ENCODE assay signal across 12 mouse cellular contexts in the genomic region with DNA sequence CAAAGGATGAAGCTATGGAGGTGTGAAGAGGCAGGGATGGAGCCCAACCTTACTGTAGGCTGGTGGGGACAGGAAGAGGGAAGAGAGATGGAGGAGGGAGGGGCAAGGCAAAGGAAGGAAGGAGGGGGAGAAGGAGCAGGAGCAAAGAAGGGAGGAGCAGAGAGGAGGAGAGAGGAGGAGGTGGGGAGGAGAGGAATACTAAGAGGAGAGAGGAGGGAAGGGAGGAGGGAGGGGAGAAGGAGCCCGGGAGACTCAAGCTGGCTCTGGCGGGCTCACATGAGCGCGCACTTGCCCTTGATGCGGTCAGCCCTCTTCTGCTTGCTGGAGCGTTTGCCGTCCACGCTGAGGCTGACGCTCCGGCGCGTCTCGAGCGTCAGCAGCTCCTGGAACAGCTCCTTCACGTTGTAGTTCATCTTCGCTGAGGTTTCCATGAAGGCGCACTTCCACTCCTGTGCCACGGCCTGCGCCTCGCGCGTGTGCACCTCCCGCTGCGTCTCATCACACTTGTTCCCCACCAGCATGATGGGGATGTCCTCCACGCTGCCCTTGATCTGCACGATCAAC. TPM values are rescaled to one million over a fixed set of nuclear protein-coding genes. Genes with fewer than 3 reads are reported as not detected.
A peak's percentile ranks its signal among the peaks of the same experiment; 100 is the strongest.
DNase-seq lines count a peak whose midpoint lies in the region; ATAC-seq and TF ChIP-seq lines count a peak whose summit lies in the region.
"Had no signal": no experiment of that assay in that cellular context is flagged by ENCODE, and none has a peak within 500 bp of the region (broad histone marks: within the 10 kb centered on the region; RNA-seq: fewer than 3 reads in every experiment).

No protein-coding gene starts in this region.

- no peaks in the 10 kb centered on the region for H3K36me3 ChIP-seq in heart, embryonic 12.5 days
- H3K36me3 ChIP-seq in hindbrain, embryonic 15.5 days: no peaks in the 10 kb centered on the region
- no peaks in the 10 kb centered on the region for H3K36me3 ChIP-seq in lung, postnatal 0 days (ENCODE audit: insufficient read depth, low read length)

- TF ChIP-seq EP300 in lung, postnatal 0 days (IDR thresholded peaks at IDR 0.05): no peak

- peaks cover 10% of the 10 kb centered on the region for H3K4me1 ChIP-seq in heart, embryonic 12.5 days (replicated peaks)
- H3K4me1 ChIP-seq in hindbrain, embryonic 15.5 days (replicated peaks): peaks cover 40% of the 10 kb centered on the region
- no peaks in the 10 kb centered on the region for H3K4me1 ChIP-seq in lung, postnatal 0 days (ENCODE audit: insufficient read depth, low read depth, low read length)

- H3K27ac ChIP-seq in heart, embryonic 12.5 days (ENCODE audit: poor library complexity, severe bottlenecking): no peak overlapping the region
- H3K27ac ChIP-seq in hindbrain, embryonic 15.5 days (replicated peaks): 0 out of 2 replicates have a peak overlapping the region, but pooled peaks have one; percentile 13
- no peak overlapping the region for H3K27ac ChIP-seq in lung, postnatal 0 days (ENCODE audit: low read length)

- TF ChIP-seq CTCF in lung, postnatal 0 days (IDR thresholded peaks at IDR 0.05): no peak

- H3K27me3 ChIP-seq in heart, embryonic 12.5 days (replicated peaks): peaks cover 57% of the 10 kb centered on the region
- H3K27me3 ChIP-seq in hindbrain, embryonic 15.5 days: no peaks in the 10 kb centered on the region
- H3K27me3 ChIP-seq in lung, postnatal 0 days (replicated peaks; ENCODE audit: insufficient read depth, low read length): peaks cover 3% of the 10 kb centered on the region; the same call in 1 of the 2 replicates

- no peak overlapping the region for H3K9ac ChIP-seq in heart, embryonic 12.5 days
- H3K9ac ChIP-seq in hindbrain, embryonic 15.5 days: no peak overlapping the region
- H3K9ac ChIP-seq in lung, postnatal 0 days (replicated peaks; ENCODE audit: low read depth): no peak overlapping the region

- H3K4me3 ChIP-seq in heart, embryonic 12.5 days: no peak overlapping the region
- 0 out of 2 replicates have a peak overlapping the region, but pooled peaks have one; percentile 3 for H3K4me3 ChIP-seq in hindbrain, embryonic 15.5 days
- no peak overlapping the region for H3K4me3 ChIP-seq in lung, postnatal 0 days (ENCODE audit: low read depth, low read length)

- H3K9me3 ChIP-seq in heart, embryonic 12.5 days (replicated peaks): peaks cover 3% of the 10 kb centered on the region; the same call in 1 of the 2 replicates
- H3K9me3 ChIP-seq in hindbrain, embryonic 15.5 days: no peaks in the 10 kb centered on the region
- no peaks in the 10 kb centered on the region for H3K9me3 ChIP-seq in lung, postnatal 0 days (ENCODE audit: low read length)

- 8% methylated on average over 26 of the region's 26 CpGs for WGBS in heart, embryonic 12.5 days
- WGBS in hindbrain, embryonic 15.5 days: 14% methylated on average over 26 of the region's 26 CpGs
- 9% methylated on average over 20 of the region's 26 CpGs for WGBS in lung, postnatal 0 days

- H3K4me2 ChIP-seq in heart, embryonic 12.5 days: peak overlapping the region; percentile 30
- peak overlapping the region; percentile 37 for H3K4me2 ChIP-seq in hindbrain, embryonic 15.5 days
- no peak overlapping the region for H3K4me2 ChIP-seq in lung, postnatal 0 days (replicated peaks; ENCODE audit: low read depth, low read length)

- DNase-seq in heart, adult 8-10 months (ENCODE audit: low spot score): no peak
- peak; percentile 52 for DNase-seq in right cerebral cortex, postnatal 25 days
- DNase-seq in right cerebral cortex, postnatal 10 days (ENCODE audit: low spot score in 2 of 2): no peak
- DNase-seq in lung, postnatal 0 days (ENCODE audit: low spot score): no peak
- no peak for DNase-seq in thymus, postnatal 4 days
- DNase-seq in layer of hippocampus, postnatal 25 days (ENCODE audit: extremely low spot score in 1 of 2, low spot score in 1 of 2): no peak
- DNase-seq: heart, adult 18-20 months; right cerebral cortex, postnatal 14 days had no signal

- no peak for ATAC-seq in heart, embryonic 12.5 days (ENCODE audit: insufficient number of reproducible peaks, low FRiP score)
- ATAC-seq in hindbrain, embryonic 15.5 days (ENCODE audit: low FRiP score, low read depth): no peak
- ATAC-seq in lung, postnatal 0 days: no peak

RNA-seq across cellular contexts. Expression of gene Diras1, which starts 3.8 kb away (rescaled TPM):
- not detected in 2 replicates for polyA plus RNA-seq in heart, embryonic 12.5 days (2016; fragmentation: Nextera tagmentation; extraction: Ambion mirVana)
- under 1 TPM in 1 of 4 experiments, not detected in 3; 0.44 TPM for total RNA-seq in heart, adult 8-10 months (2022)
- 71.6 and 81.6 TPM in 2 replicates for polyA plus RNA-seq in hindbrain, embryonic 15.5 days (2015; fragmentation: Nextera tagmentation; extraction: Ambion mirVana)
- polyA plus RNA-seq in lung, postnatal 0 days (2015; fragmentation: Nextera tagmentation; extraction: Ambion mirVana): not detected in 2 replicates
- 100 to 1,000 TPM in 1 of 2 experiments, 10 to 100 TPM in 1; 98.7 to 103 TPM for total RNA-seq in layer of hippocampus, postnatal 25 days (2021)
- total RNA-seq: heart, adult 18-20 months; liver, adult 2 months; megakaryocyte-erythroid progenitor cell, adult 5-6 weeks had no signal
- polyA plus RNA-seq: liver, adult 2 months had no signal

RNA-seq across cellular contexts. Expression of gene Gng7, which starts 6.9 kb away (rescaled TPM):
- polyA plus RNA-seq in heart, embryonic 12.5 days (2016; fragmentation: Nextera tagmentation; extraction: Ambion mirVana): 1.5 and 1.7 TPM in 2 replicates
- total RNA-seq in heart, adult 8-10 months (2022): 1 to 10 TPM; 1.0 to 1.7 (median 1.5) TPM
- 19.1 and 21.4 TPM in 2 replicates for polyA plus RNA-seq in hindbrain, embryonic 15.5 days (2015; fragmentation: Nextera tagmentation; extraction: Ambion mirVana)
- polyA plus RNA-seq in lung, postnatal 0 days (2015; fragmentation: Nextera tagmentation; extraction: Ambion mirVana): 1.0 and 1.4 TPM in 2 replicates
- 100 to 1,000 TPM; 180 to 184 TPM for total RNA-seq in layer of hippocampus, postnatal 25 days (2021)

RNA-seq across cellular contexts. Expression of gene Slc39a3, which starts 15.6 kb away (rescaled TPM):
- polyA plus RNA-seq in heart, embryonic 12.5 days (2016; fragmentation: Nextera tagmentation; extraction: Ambion mirVana): 7.5 and 8.7 TPM in 2 replicates
- 10 to 100 TPM; 12.1 to 14.1 (median 12.7) TPM for total RNA-seq in heart, adult 8-10 months (2022)
- polyA plus RNA-seq in hindbrain, embryonic 15.5 days (2015; fragmentation: Nextera tagmentation; extraction: Ambion mirVana): 46.3 and 53.0 TPM in 2 replicates
- 15.4 and 16.0 TPM in 2 replicates for polyA plus RNA-seq in lung, postnatal 0 days (2015; fragmentation: Nextera tagmentation; extraction: Ambion mirVana)
- 10 to 100 TPM; 67.5 to 74.9 TPM for total RNA-seq in layer of hippocampus, postnatal 25 days (2021)

RNA-seq across cellular contexts. Expression of gene Sgta, which starts 38.4 kb away (rescaled TPM):
- 152 and 154 TPM in 2 replicates for polyA plus RNA-seq in heart, embryonic 12.5 days (2016; fragmentation: Nextera tagmentation; extraction: Ambion mirVana)
- total RNA-seq in heart, adult 8-10 months (2022): 100 to 1,000 TPM in 2 of 4 experiments, 10 to 100 TPM in 2; 92.0 to 102 (median 99.4) TPM
- polyA plus RNA-seq in hindbrain, embryonic 15.5 days (2015; fragmentation: Nextera tagmentation; extraction: Ambion mirVana): 310 and 331 TPM in 2 replicates
- polyA plus RNA-seq in lung, postnatal 0 days (2015; fragmentation: Nextera tagmentation; extraction: Ambion mirVana): 102 and 103 TPM in 2 replicates
- 100 to 1,000 TPM; 171 to 178 TPM for total RNA-seq in layer of hippocampus, postnatal 25 days (2021)

RNA-seq across cellular contexts. Expression of gene Thop1, which starts 48.2 kb away (rescaled TPM):
- 35.5 and 36.6 TPM in 2 replicates for polyA plus RNA-seq in heart, embryonic 12.5 days (2016; fragmentation: Nextera tagmentation; extraction: Ambion mirVana)
- total RNA-seq in heart, adult 8-10 months (2022): 10 to 100 TPM; 12.3 to 14.9 (median 13.2) TPM
- polyA plus RNA-seq in hindbrain, embryonic 15.5 days (2015; fragmentation: Nextera tagmentation; extraction: Ambion mirVana): 51.2 and 51.3 TPM in 2 replicates
- polyA plus RNA-seq in lung, postnatal 0 days (2015; fragmentation: Nextera tagmentation; extraction: Ambion mirVana): 14.0 and 15.1 TPM in 2 replicates
- 10 to 100 TPM; 51.3 to 54.6 TPM for total RNA-seq in layer of hippocampus, postnatal 25 days (2021)

Comparison
In these comparisons a context has a peak if more than half of its experiments do, and no peak if none do; other contexts are left out.
1. RNA of gene Diras1, which starts 3.8 kb away (polyA plus RNA-seq): 71.6 to 81.6 TPM in hindbrain, embryonic 15.5 days; not detected in lung, postnatal 0 days and not detected in heart, embryonic 12.5 days; every median in the first group is over 10 times any median in the second.